Mouse (Mus musculus): Measurements from ENCODE around the gene Aldh4a1.

Gene Aldh4a1

DNA sequence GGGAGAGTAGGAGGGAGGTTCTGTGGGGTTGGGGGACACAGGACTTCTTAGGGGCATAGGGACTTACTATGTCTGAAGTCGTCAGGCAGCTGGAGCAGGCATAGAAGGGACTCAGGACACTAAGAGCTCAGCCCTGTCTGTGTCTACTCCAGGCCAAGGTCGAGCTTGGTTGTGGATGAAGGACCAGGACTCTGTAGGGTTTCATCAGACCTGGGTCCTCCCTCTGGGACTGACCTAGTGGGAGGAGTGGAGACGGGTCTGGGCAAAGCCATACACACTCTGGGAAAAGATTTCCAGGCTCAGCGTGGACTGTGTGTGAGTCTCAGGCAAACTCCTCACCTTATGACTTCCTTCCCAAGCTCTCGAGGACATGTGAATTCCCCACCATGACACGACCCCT, 2.9 kb upstream of the Aldh4a1 start:
- DNase-seq (ENCODE audit: extremely low read depth, low read depth, low spot score), result no peak

- no peak for DNase-seq (ENCODE audit: extremely low read depth, low read depth, low spot score)
Measured at GRCm38 (mm10) chr4:139623434-139624115, 909 bp downstream of the Aldh4a1 start.

GRCm38 (mm10) chr4:139624116-139624489, 1.4 kb downstream of the Aldh4a1 start:
- no peak for DNase-seq (ENCODE audit: extremely low read depth, low read depth, low spot score)

- peak; percentile 36 for DNase-seq (ENCODE audit: extremely low read depth, low read depth, low spot score)
Measured at GRCm38 (mm10) chr4:139624706-139625105, 2.0 kb downstream of the Aldh4a1 start.

GRCm38 (mm10) chr4:139627361-139627760, 4.7 kb downstream of the Aldh4a1 start:
- DNase-seq (ENCODE audit: extremely low read depth, low read depth, low spot score), result no peak

GRCm38 (mm10) chr4:139630171-139630570, 7.5 kb downstream of the Aldh4a1 start:
- DNase-seq (ENCODE audit: extremely low read depth, low read depth, low spot score), result no peak

DNA sequence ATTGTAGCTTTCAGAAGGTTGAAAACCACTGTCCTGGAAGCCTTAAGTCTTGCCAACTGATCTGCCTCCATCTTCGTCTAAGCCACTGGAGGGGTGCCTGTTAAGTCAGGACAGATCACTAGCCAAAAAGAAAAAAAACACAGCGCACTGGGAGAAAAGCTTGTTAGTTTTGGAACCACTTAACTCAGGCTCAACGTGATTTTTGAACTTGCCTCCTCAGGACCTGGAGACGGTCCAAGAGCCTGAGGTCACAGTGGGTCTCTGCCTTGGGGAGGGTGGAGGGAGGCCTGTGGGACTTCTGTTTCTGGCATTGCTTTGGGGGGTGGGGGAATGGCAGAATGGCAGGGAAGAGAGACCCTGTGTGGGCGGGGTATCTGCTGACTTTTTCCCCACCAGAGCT, 8.5 kb downstream of the Aldh4a1 start:
- DNase-seq (ENCODE audit: extremely low read depth, low read depth, low spot score), result no peak

DNA sequence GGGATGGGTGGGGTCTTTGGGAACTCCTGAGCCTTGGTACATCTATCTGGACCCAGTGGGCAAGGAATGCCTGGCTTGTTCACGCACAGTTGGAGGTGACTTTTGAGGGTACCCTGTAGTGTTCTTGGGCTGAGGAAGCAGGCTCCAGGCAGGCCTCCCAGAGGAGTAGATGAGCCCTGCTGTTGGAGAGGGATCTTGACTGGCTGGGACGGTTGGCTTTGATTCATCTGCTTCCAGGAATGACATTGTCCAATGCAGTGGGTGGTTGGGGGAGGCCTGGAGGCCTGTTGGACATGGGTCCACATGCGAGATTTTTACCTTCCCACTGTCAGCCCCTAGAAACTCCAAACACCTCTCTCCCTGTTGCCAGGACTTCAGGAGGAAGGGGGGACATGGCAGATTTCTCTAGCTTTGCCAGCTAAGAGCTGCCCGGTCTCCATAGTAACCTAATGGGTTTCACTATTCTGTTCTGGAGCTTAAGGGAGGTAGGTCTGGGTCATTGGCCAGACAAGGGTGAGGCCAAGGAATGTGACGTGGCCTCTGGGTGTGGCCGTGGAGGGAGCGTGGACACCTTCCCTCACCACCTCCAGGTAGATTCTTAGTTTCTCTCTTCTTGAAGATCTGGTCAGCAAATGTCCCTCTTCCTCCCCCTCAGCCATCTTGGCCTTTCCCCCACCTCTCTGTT, 9.0 kb downstream of the Aldh4a1 start:
- no peak for DNase-seq (ENCODE audit: extremely low read depth, low read depth, low spot score)

- no peak for DNase-seq (ENCODE audit: extremely low read depth, low read depth, low spot score)
Measured at GRCm38 (mm10) chr4:139632254-139632580, 9.6 kb downstream of the Aldh4a1 start.

- DNase-seq (ENCODE audit: extremely low read depth, low read depth, low spot score), result no peak
Measured at GRCm38 (mm10) chr4:139636373-139636772, 13.7 kb downstream of the Aldh4a1 start.

- no peak for DNase-seq (ENCODE audit: extremely low read depth, low read depth, low spot score)
Measured at GRCm38 (mm10) chr4:139637847-139638246, 15.2 kb downstream of the Aldh4a1 start.

DNA sequence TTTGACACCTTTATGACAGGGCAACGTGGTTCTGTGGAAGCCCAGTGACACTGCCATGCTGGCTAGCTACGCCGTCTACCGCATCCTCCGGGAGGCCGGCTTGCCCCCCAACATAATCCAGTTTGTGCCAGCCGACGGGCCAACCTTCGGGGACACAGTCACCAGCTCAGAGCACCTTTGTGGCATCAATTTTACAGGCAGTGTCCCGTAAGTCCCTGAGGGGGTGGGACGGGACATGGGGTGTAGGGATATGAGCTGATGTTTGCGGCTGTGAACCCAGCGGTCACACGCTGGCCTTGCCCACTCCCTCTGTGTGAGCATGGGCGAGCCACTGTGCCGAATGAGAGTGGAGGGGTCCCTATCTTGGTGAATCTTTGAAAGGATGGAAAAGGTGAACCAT, 15.7 kb downstream of the Aldh4a1 start:
- no peak for DNase-seq (ENCODE audit: extremely low read depth, low read depth, low spot score)

DNA sequence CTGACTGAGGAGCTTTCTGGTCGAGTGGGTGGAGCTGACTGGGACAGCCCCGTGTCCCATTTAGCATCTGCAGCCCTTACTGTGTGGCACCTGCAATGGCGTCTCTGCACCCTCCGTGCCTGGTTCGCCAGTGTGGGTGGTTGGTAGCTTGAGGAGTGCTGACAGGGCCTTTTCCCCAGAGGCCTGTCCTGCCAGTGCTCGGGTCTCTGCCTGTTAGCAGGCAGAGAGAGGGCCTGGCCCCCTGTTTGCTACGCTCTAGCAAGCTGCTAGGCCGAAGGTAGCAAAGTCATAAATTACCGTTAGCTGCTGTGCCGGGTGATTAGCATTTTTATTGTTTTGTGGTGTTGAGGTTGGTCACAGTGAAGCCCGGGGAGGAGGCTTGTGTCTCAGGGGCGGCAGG, 17.1 kb downstream of the Aldh4a1 start:
- no peak for DNase-seq (ENCODE audit: extremely low read depth, low read depth, low spot score)

DNA sequence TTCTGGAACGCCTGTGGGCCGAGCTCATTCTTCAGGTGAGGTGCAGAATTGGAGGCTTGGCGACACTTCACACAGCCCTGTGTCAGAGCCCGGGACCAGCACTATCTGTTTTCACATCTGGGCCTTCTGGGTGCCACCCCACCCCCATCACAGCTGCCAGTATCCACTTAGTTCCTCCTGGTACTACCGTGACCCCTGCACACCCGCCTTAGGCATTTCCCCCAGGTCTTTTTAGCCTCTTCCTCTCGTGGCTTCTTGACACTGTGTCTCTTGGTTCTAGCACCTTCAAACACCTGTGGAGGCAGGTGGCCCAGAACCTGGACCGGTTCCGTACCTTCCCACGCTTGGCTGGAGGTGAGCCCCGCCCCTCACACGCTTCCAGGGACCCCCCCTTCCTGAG, 17.7 kb downstream of the Aldh4a1 start:
- no peak for DNase-seq (ENCODE audit: extremely low read depth, low read depth, low spot score)

DNA sequence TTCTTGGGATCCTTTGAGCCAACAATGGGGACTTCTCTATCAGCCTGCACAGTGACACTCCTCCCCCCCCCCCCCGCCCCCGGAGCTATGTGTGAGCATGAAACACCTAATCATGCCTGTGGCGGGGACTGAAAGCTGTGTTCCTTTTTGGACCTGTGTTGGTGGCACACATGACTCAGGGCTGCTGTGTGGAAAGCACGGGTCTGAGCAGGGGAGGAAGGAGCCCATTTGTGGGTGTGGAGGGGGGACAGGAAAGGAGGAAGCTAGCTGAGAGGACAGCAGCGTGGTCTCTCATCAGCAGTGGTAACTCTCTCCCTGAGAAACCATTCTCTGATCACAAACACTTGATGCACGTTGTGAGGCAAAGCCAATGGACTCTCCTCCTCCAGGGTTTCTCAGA, 18.1 kb downstream of the Aldh4a1 start:
- DNase-seq (ENCODE audit: extremely low read depth, low read depth, low spot score), result no peak

DNA sequence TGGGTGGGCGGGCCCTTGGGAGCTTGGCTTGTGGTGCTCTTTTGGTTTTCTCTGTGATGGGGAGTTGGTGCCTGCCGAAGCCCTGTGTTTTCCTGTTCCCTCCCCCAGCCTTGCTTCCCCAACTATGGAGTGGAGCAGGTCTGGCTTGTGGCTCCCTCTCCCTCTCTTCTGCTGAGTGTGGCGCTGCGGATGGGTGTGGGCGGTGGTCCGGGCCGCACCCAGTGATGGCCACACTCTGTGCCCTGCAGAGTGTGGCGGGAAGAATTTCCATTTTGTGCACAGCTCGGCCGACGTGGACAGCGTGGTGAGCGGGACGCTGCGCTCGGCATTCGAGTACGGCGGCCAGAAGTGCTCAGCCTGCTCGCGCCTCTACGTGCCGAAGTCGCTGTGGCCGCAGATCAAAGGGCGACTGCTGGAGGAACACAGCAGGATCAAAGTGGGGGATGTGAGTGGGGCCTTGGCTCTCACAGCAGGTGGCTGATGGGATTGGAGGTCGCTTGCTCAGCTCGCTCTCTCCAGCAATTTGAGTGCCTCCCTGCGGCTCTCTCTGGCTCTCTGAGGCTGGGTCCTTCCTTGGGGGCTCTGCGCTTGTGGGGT, 19.3 kb downstream of the Aldh4a1 start:
- DNase-seq (ENCODE audit: extremely low read depth, low read depth, low spot score), result no peak

GRCm38 (mm10) chr4:139643972-139644371, 21.3 kb downstream of the Aldh4a1 start:
- DNase-seq (ENCODE audit: extremely low read depth, low read depth, low spot score), result no peak

GRCm38 (mm10) chr4:139646916-139647315, 24.2 kb downstream of the Aldh4a1 start:
- DNase-seq (ENCODE audit: extremely low read depth, low read depth, low spot score), result no peak

DNA sequence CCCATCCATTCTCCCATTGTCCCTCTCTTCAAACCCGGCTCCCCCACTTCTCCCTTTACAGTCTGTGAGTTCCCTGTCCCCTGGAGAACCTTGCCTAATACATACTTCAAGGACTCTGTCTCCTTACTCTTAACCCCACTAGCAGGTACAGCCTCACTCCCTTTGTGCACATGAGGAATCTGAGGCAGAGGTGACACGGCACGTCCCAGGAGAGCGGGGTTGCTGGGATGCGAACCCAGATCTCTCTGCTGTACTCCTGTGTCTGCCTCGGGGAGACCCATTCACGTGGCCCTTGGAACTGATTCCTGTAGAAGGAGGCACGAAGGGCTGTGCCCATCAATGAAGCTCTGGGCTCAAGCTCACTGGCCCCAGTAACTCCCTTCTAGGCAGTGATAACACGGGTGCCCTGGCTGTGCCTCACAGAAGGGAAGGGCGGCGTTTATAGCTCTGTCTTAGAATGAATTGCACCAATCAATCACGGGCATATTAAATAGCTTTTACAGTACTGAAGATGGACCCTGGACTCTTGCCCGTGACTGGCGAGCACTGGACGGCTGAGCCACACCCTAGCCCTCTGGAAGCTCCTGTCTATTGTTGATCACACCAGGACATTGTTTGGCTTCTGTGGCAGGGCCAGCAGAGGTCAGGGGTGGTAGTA, 27.5 kb downstream of the Aldh4a1 start:
- DNase-seq (ENCODE audit: extremely low read depth, low read depth, low spot score), result no peak

- no peak for DNase-seq (ENCODE audit: extremely low read depth, low read depth, low spot score)
Measured at GRCm38 (mm10) chr4:139650907-139651306, 28.2 kb downstream of the Aldh4a1 start.

- no peak for DNase-seq (ENCODE audit: extremely low read depth, low read depth, low spot score)
Measured at GRCm38 (mm10) chr4:139653238-139653637, 30.6 kb downstream of the Aldh4a1 start, which contains the start of gene Tas1r2. Tas1r2 (plus strand) TSS chr4:139653538.

DNA sequence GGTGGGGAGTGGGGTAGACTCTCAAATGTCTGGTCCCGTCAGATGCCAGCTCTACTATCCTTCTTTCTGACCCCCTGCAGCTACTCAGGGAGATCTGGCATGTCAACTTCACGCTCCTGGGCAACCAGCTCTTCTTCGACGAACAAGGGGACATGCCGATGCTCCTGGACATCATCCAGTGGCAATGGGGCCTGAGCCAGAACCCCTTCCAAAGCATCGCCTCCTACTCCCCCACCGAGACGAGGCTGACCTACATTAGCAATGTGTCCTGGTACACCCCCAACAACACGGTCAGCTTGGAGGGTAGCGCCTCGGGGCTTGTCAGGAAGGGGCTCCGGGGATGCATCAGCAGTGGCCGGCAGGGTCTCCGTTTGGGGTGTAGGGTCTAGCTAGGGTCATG, 39.2 kb downstream of the Aldh4a1 start:
- no peak for DNase-seq (ENCODE audit: extremely low read depth, low read depth, low spot score)
